Mouse (Mus musculus) neural tube, embryonic 12.5 days (tissue): Measurements from ENCODE around the gene Pla2g5. TPM values are rescaled to one million over a fixed set of nuclear protein-coding genes. Genes with fewer than 3 reads are reported as not detected.
"Not testable (repeated sequence)": the region's sequence is repeated elsewhere in the genome, so short reads cannot be mapped to it uniquely, and the experiment has no call there.

Source experiments
- ATAC-seq: fragments of 200-750 bp; cut with Nextera tagmentation; 2 replicates; pipeline ENCODE4 v1.8.0; 2017; ENCODE audit warnings: low read depth, mild to moderate bottlenecking, moderate TSS enrichment, moderate library complexity; ENCODE audit not compliant: low FRiP score
- H3K27ac ChIP-seq: fragments of 300-500 bp; sonication (generic); 2 replicates; pipeline ENCODE4 v1.5.1; 2016
- H3K27me3 ChIP-seq: fragments of 300-500 bp; sonication (generic); replicated peaks from 2 replicates; pipeline ENCODE4 v1.6.1; 2016; ENCODE audit warnings: mild to moderate bottlenecking
- H3K36me3 ChIP-seq: fragments of 300-500 bp; sonication (generic); 2 replicates; pipeline ENCODE4 v1.6.1; 2016; ENCODE audit warnings: mild to moderate bottlenecking
- H3K4me1 ChIP-seq: fragments of 300-500 bp; sonication (generic); 2 replicates; pipeline ENCODE4 v1.6.1; 2016
- H3K4me2 ChIP-seq: fragments of 300-500 bp; sonication (generic); replicated peaks from 2 replicates; pipeline ENCODE4 v1.6.1; 2016; ENCODE audit warnings: mild to moderate bottlenecking
- H3K4me3 ChIP-seq: fragments of 300-500 bp; sonication (generic); 2 replicates; pipeline ENCODE4 v1.5.1; 2016
- H3K9ac ChIP-seq: fragments of 300-500 bp; sonication (generic); 2 replicates; pipeline ENCODE4 v1.6.1; 2016; ENCODE audit warnings: mild to moderate bottlenecking
- H3K9me3 ChIP-seq: fragments of 300-500 bp; sonication (generic); 2 replicates; pipeline ENCODE4 v1.6.1; 2016; ENCODE audit warnings: mild to moderate bottlenecking
- WGBS: fragments of 180-500 bp; shearing (Covaris S2); methylation state at CpG from one replicate; pipeline ENCODE4 v1.1.7; 2016; 5-methylcytosine and 5-hydroxymethylcytosine counted together
- polyA plus RNA-seq: library from polyadenylated mRNA; unstranded; fragments of >200 nt; fragmentation: Nextera tagmentation; extraction: Ambion mirVana; gene quantifications from 2 replicates; pipeline ENCODE4 v1.2.1, GENCODE M21; 2016

Pla2g5 gene
- polyA plus RNA-seq, 1 experiment from 2014 or later = not detected

- WGBS = 84% methylated on average over 4 of the region's 4 CpGs
- H3K27ac ChIP-seq = no peak within 1 kb of the TSS
- H3K27me3 ChIP-seq = no peaks in the 10 kb centered on the region
- H3K4me2 ChIP-seq = no peak within 1 kb of the TSS
- no peaks in the 10 kb centered on the region for H3K36me3 ChIP-seq
- no peak within 1 kb of the TSS for H3K4me3 ChIP-seq
- H3K9ac ChIP-seq = no peak within 1 kb of the TSS
- ATAC-seq = no peak
- peaks cover 11% of the 10 kb centered on the region for H3K4me1 ChIP-seq
- H3K9me3 ChIP-seq = no peaks in the 10 kb centered on the region
Measured at GRCm38 (mm10) chr4:138877731-138878130, 14.4 kb upstream of the Pla2g5 start, which contains the start of gene Pla2g2e. Pla2g2e (plus strand) TSS chr4:138877942.

DNA sequence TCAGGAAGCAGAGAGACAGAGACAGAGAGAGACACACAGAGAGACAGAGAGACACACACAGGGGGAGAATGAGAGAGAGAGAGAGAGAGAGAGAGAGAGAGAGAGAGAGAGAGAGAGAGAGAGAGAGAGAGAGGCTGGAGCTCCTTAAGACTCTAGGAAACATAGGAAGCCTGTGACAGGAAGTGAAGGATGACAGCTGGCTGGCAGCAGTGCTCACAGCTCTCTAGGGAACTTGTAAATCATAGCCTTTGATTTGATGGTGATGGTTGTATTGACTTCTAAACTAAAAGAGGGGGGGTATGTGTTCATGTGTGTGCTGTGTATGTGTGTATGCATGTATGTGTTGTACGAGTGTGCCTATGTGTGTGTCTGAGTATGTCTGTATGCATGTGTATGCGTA, 12.7 kb upstream of the Pla2g5 start:
- Histone ChIP-seq H3K27me3 (no peaks in the 10 kb centered on the region), H3K4me2 (no peak overlapping the region), H3K27ac (no peak overlapping the region), H3K9ac (no peak overlapping the region), H3K36me3 (no peaks in the 10 kb centered on the region), H3K4me3 (no peak overlapping the region), H3K4me1 (peaks cover 4% of the 10 kb centered on the region; the same call in 1 of the 2 replicates), H3K9me3 (no peaks in the 10 kb centered on the region)
- no peak for ATAC-seq
- WGBS = 90% methylated on average over 2 of the region's 2 CpGs

- H3K4me1 ChIP-seq, H3K9me3 ChIP-seq, H3K27ac ChIP-seq, H3K27me3 ChIP-seq, ATAC-seq, H3K4me2 ChIP-seq, H3K4me3 ChIP-seq, H3K9ac ChIP-seq, H3K36me3 ChIP-seq: not testable (repeated sequence)
- 89% methylated on average over 2 of the region's 2 CpGs for WGBS
Measured at GRCm38 (mm10) chr4:138875275-138875674, 12.0 kb upstream of the Pla2g5 start.

- Histone ChIP-seq H3K27ac (no peak within 1 kb of the TSS), H3K4me1 (peaks cover 4% of the 10 kb centered on the region; the same call in 1 of the 2 replicates), H3K27me3 (no peaks in the 10 kb centered on the region), H3K4me3 (no peak within 1 kb of the TSS), H3K9me3 (no peaks in the 10 kb centered on the region), H3K9ac (no peak within 1 kb of the TSS), H3K36me3 (no peaks in the 10 kb centered on the region), H3K4me2 (no peak within 1 kb of the TSS)
- 78% methylated on average over 6 of the region's 6 CpGs for WGBS
- no peak for ATAC-seq
Measured at GRCm38 (mm10) chr4:138873864-138874263, 10.6 kb upstream of the Pla2g5 start, which contains the start of gene Gm13030. Gm13030 (minus strand) TSS chr4:138873964.

DNA sequence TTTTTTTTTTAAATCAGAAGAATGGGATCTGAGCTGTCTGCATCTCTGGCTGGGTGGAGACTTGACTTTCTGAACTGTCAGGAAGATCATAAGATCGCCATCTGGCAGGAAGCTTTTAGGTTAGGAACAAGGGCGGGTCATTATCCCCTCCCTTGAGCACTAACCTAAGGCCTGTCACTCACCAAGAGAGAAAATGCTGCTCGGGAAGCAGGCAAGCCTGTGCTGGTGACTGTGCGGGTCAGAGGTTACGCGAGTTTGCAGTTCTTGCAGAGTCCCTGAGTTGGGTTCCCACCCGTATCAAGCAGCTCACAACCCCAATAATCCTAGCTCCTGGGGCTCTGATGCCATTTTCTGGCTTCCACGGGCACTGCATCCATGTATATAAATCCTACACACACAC, 5.4 kb upstream of the Pla2g5 start:
- 62% methylated on average over 8 of the region's 8 CpGs for WGBS
- H3K27me3 ChIP-seq = no peaks in the 10 kb centered on the region
- H3K4me1 ChIP-seq = no peaks in the 10 kb centered on the region
- H3K9ac ChIP-seq = no peak overlapping the region
- H3K27ac ChIP-seq = no peak overlapping the region
- H3K9me3 ChIP-seq = no peaks in the 10 kb centered on the region
- no peaks in the 10 kb centered on the region for H3K36me3 ChIP-seq
- no peak for ATAC-seq
- H3K4me2 ChIP-seq = no peak overlapping the region
- no peak overlapping the region for H3K4me3 ChIP-seq

DNA sequence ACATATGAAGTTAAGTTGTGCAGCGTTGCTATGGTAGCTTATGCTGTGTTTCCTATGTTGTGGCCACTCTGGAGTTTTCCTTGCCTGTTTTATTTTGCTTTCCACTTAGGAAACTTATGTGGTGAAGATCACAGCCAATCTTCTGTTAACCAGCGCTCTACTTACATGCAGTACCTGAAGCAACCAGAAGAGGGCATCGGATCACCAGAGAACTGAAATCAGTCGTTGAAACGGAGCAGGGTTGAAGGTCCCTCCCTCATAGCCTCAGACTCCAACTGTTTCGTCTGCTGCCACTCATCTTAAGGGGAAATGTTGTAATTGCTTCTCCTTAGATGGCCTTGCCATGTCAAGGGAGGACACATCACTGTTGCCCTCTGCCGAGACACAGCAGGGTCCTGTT, 3.1 kb upstream of the Pla2g5 start:
- no peak for ATAC-seq
- Histone ChIP-seq H3K27me3 (no peaks in the 10 kb centered on the region), H3K9me3 (no peaks in the 10 kb centered on the region), H3K4me2 (no peak overlapping the region), H3K27ac (no peak overlapping the region), H3K36me3 (no peaks in the 10 kb centered on the region), H3K4me3 (no peak overlapping the region), H3K9ac (no peak overlapping the region), H3K4me1 (no peaks in the 10 kb centered on the region)
- WGBS = 14% methylated on average over 7 of the region's 7 CpGs

DNA sequence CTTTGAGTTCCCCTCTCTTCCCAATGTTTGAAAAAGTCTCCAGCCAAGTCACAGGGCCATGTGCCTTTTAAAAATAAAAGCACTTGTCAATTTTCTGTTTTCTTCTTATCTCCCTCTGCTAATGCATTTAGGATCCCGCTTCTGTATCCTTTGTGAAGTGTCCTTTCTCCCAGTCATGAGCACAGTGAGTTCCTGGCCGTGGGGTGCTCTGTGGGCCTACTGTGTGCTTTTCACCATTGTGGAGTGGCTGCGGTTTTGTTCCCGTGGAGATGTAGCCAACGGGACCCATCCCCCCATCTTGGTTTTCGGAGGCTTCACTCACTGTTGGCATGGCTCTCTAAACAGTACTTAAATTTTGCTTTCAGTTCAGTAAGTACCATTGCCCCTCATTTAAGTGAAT, 2.7 kb upstream of the Pla2g5 start:
- Histone ChIP-seq H3K27me3 (no peaks in the 10 kb centered on the region), H3K4me2 (no peak overlapping the region), H3K9me3 (no peaks in the 10 kb centered on the region), H3K9ac (no peak overlapping the region), H3K4me3 (no peak overlapping the region), H3K27ac (no peak overlapping the region), H3K4me1 (no peaks in the 10 kb centered on the region), H3K36me3 (no peaks in the 10 kb centered on the region)
- ATAC-seq = no peak
- WGBS = 73% methylated on average over 6 of the region's 6 CpGs

DNA sequence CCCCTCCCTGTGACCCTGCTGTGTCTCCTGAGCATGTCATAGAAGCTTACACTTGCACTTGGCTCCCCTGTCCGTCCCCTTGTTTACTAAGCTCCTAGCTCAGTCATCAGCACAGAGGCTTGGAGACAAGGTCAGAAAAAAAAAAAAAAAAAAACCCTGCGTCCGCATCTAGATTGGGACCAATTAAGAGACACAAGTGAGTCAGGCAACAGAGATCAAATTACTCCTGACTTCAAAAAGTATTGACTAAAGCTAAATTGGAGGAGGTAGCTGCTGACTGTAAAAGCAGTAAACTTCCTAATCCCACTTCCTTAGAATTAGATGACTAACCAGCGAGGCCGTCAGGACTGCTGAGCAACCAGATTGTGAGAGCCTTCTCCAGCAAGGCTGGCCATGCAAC, 1.8 kb upstream of the Pla2g5 start:
- no peak overlapping the region for H3K4me2 ChIP-seq
- H3K4me3 ChIP-seq = no peak overlapping the region
- WGBS = 25% methylated on average over 5 of the region's 5 CpGs
- H3K36me3 ChIP-seq = no peaks in the 10 kb centered on the region
- no peak for ATAC-seq
- H3K27me3 ChIP-seq = no peaks in the 10 kb centered on the region
- H3K4me1 ChIP-seq = no peaks in the 10 kb centered on the region
- no peak overlapping the region for H3K9ac ChIP-seq
- H3K27ac ChIP-seq = no peak overlapping the region
- H3K9me3 ChIP-seq = no peaks in the 10 kb centered on the region

DNA sequence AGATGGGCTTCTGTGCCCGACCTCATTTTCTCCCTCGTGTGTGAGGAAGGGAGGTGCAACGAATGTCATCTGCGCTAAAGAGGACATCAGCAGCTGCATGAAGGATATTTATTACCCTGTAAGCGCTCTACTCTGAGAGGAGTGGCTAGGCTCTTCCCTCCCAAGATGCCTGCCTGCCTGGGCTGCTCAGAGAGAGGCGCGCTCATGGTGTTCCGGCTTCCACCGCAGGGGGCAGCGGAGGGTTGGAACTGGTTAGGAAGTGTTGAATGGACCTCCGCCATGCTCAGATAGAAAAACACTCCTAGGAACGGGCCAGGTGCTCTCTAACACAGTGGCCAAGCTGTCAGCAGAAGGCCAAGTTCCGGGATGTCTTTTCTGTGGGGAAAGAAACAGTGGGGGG, 3.6 kb downstream of the Pla2g5 start:
- Histone ChIP-seq H3K27ac (no peak overlapping the region), H3K9me3 (no peaks in the 10 kb centered on the region), H3K9ac (no peak overlapping the region), H3K4me2 (peak overlapping the region; percentile 47), H3K27me3 (no peaks in the 10 kb centered on the region), H3K4me1 (no peaks in the 10 kb centered on the region), H3K4me3 (0 out of 2 replicates have a peak overlapping the region, but pooled peaks have one; percentile 5), H3K36me3 (no peaks in the 10 kb centered on the region)
- peak; percentile 85 for ATAC-seq
- 6% methylated on average over 13 of the region's 13 CpGs for WGBS

DNA sequence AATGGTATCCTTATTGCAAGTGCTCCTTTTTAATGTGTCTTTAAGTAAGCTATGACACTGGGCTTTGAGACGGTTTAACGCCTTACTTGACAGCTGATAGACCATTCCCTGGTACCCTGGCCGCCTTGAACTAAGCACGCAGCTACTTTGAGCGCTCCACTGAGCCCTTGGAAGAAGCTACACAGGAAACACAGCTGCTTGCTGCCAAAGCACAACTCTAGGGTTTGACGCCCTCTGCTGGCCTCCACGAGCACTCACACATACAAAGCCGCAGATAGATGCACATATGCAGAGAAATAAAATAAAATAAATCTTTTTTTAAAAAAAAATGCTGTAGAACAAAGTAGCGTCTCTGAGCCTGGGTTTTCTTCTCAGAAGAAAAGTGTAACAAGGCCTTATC, 4.0 kb downstream of the Pla2g5 start:
- H3K9me3 ChIP-seq = no peaks in the 10 kb centered on the region
- no peak overlapping the region for H3K9ac ChIP-seq
- no peaks in the 10 kb centered on the region for H3K36me3 ChIP-seq
- no peak overlapping the region for H3K4me3 ChIP-seq
- 20% methylated on average over 9 of the region's 9 CpGs for WGBS
- ATAC-seq = 0 out of 2 replicates have a peak, but pooled peaks have one; percentile 25
- peak overlapping the region; percentile 47 for H3K4me2 ChIP-seq
- H3K27ac ChIP-seq = no peak overlapping the region
- no peaks in the 10 kb centered on the region for H3K27me3 ChIP-seq
- H3K4me1 ChIP-seq = no peaks in the 10 kb centered on the region

DNA sequence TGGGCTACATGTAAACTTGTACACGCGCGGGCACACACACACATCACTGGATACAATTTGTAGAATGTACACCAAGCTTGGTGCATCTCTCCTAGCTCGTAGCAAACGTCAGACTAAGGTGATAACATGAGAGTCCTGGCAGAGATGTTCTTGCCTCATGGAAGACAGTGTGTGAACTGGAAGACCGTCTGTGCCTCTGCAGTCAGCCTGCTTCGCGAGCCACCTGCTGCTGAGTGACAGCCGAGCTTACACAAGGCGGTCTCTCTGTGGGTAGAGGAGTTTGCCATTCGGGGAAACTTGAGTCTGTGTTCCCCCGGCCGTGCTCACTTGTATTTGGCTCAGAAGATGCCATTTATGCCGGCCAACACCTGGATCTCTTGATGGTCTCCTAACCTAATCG, 4.8 kb downstream of the Pla2g5 start:
- Histone ChIP-seq H3K27me3 (no peaks in the 10 kb centered on the region), H3K36me3 (no peaks in the 10 kb centered on the region), H3K27ac (no peak overlapping the region), H3K9ac (no peak overlapping the region), H3K4me1 (no peaks in the 10 kb centered on the region), H3K4me2 (no peak overlapping the region), H3K4me3 (no peak overlapping the region), H3K9me3 (no peaks in the 10 kb centered on the region)
- 90% methylated on average over 15 of the region's 15 CpGs for WGBS
- no peak for ATAC-seq

GRCm38 (mm10) chr4:138857576-138857975, 5.7 kb downstream of the Pla2g5 start:
- no peak for ATAC-seq
- 93% methylated on average over 10 of the region's 10 CpGs for WGBS
- no peak overlapping the region for H3K4me3 ChIP-seq

GRCm38 (mm10) chr4:138856491-138856890, 6.8 kb downstream of the Pla2g5 start:
- no peak for ATAC-seq
- Histone ChIP-seq H3K27me3 (no peaks in the 10 kb centered on the region), H3K27ac (no peak overlapping the region), H3K4me1 (no peaks in the 10 kb centered on the region), H3K36me3 (no peaks in the 10 kb centered on the region), H3K4me3 (no peak overlapping the region), H3K9me3 (no peaks in the 10 kb centered on the region), H3K4me2 (no peak overlapping the region), H3K9ac (no peak overlapping the region)
- WGBS = 33% methylated on average over 7 of the region's 7 CpGs

More at GRCm38 (mm10) chr4:138857576-138857975, 5.7 kb downstream of the Pla2g5 start:
- no peaks in the 10 kb centered on the region for H3K4me1 ChIP-seq
- H3K36me3 ChIP-seq = no peaks in the 10 kb centered on the region
- H3K9ac ChIP-seq = no peak overlapping the region
- no peaks in the 10 kb centered on the region for H3K9me3 ChIP-seq
- H3K27me3 ChIP-seq = no peaks in the 10 kb centered on the region
- H3K4me2 ChIP-seq = no peak overlapping the region
- H3K27ac ChIP-seq = no peak overlapping the region
